Mouse (Mus musculus): Measurements from ENCODE around the gene Dido1. TPM values are rescaled to one million over a fixed set of nuclear protein-coding genes. Genes with fewer than 3 reads are reported as not detected.

Gene Dido1
- polyA plus RNA-seq (2016; fragmentation: Nextera tagmentation; extraction: Ambion mirVana): 32.0 and 33.6 TPM in 2 replicates

DNA sequence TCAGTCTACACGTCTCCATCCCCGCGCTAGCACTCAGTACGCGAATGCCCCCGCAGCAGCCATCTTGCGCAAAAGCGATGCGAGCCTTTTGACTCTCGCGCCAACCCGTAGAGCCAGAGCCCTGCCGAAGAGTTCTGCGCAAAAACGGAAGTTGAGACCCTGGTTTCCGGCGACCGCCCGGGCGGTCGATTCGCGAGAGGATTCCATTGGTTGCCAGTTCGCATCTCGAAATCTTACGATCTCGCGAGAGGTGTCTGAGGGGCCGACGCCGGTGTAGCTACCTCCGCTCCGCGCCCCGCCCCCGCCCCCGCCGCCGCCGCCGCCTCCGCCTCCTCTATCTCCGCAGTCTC is at the start of gene Dido1, which contains the start of gene Gid8:
Gene Dido1 (minus strand): TSS at position 77 of the 350 bp plus-strand sequence.
Gene Gid8 (plus strand): TSS at position 195 of the 350 bp plus-strand sequence.
- Histone ChIP-seq H3K36me3 (peaks cover 13% of the 10 kb centered on the region), H3K9me3 (no peaks in the 10 kb centered on the region), H3K4me2 (replicated peaks) (peak within 1 kb of the TSS; percentile 75), H3K27ac (peak within 1 kb of the TSS; percentile 66), H3K4me1 (peaks cover 18% of the 10 kb centered on the region), H3K27me3 (replicated peaks) (no peaks in the 10 kb centered on the region), H3K9ac (peak within 1 kb of the TSS; percentile 100), H3K4me3 (peak within 1 kb of the TSS; percentile 100)
- under 1% methylated on average over 40 of the region's 43 CpGs for WGBS
- ATAC-seq (ENCODE audit: low FRiP score, low read depth): peak; percentile 95

DNA sequence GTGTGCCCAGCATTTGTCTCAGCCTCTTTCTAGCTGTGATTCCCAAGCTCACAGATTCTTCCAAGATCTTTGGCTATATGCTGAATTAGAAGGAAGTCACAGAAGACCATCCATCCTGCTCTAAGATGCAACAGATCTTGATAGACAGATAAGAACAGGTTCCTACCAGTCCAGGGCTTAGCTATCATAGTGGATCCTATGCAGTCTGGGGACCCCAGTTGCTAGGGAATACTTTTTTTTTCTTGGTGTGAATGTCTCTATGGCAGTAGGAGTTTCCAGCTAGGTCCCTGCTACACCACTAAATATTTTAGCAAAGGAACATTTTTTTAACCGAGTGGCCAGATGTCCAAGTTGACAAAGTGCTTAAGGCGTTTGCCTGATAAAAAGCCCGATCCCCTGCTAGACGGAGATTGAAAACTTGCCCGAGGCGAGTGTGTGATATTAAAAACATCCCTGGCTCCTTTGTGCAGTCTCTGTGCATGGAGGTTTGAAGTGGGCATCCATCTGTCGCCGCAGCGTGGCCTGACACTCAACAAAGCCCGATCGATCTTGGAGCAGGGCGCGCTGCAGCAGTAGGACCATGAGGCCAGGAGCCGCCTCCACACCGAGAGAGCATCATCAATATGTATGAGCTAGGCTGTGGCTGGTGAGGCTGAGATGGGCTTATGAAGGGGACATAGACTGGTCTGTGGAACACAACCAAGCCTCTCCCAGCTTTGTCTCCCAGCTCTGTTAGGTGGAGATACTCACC is 48.9 kb upstream of the Dido1 start:
- WGBS: 37% methylated on average over 15 of the region's 15 CpGs
- H3K9me3 ChIP-seq: no peaks in the 10 kb centered on the region
- no peak overlapping the region for H3K9ac ChIP-seq
- no peaks in the 10 kb centered on the region for H3K36me3 ChIP-seq
- H3K4me1 ChIP-seq: peaks cover 14% of the 10 kb centered on the region; the same call in 1 of the 2 replicates
- ATAC-seq (ENCODE audit: low FRiP score, low read depth): peak; percentile 52
- H3K27ac ChIP-seq: peak overlapping the region; percentile 27; the same call in 1 of the 2 replicates
- H3K27me3 ChIP-seq (replicated peaks): 0 out of 2 replicates have a peak, but pooled peaks cover 3% of the 10 kb centered on the region
- no peak overlapping the region for H3K4me3 ChIP-seq
- no peak overlapping the region for H3K4me2 ChIP-seq (replicated peaks)

DNA sequence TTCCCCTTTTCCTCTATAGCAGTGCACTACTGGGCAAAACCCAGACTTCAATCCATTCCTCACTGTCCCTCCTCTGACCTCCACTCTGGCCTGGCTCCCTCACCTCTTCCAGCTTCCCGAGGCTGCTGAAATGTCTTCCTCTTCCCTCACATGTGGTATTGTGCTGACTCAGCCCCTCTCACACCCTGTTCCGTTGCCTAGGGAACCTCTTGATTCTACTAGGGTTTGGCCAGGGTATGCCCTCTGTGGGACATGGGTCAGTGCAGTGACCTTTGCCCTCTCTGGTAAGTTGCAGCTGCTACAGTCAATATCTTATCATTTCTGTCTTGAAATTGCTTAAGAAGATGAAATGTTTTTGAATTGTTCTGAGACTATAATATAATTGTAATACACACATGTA is 47.0 kb upstream of the Dido1 start:
- Histone ChIP-seq H3K4me1 (peaks cover 14% of the 10 kb centered on the region; the same call in 1 of the 2 replicates), H3K27ac (no peak overlapping the region), H3K9ac (no peak overlapping the region), H3K36me3 (no peaks in the 10 kb centered on the region), H3K9me3 (no peaks in the 10 kb centered on the region), H3K4me3 (no peak overlapping the region), H3K27me3 (replicated peaks) (0 out of 2 replicates have a peak, but pooled peaks cover 8% of the 10 kb centered on the region), H3K4me2 (replicated peaks) (no peak overlapping the region)
- ATAC-seq (ENCODE audit: low FRiP score, low read depth): no peak
- 16% methylated on average over 2 of the region's 2 CpGs for WGBS

DNA sequence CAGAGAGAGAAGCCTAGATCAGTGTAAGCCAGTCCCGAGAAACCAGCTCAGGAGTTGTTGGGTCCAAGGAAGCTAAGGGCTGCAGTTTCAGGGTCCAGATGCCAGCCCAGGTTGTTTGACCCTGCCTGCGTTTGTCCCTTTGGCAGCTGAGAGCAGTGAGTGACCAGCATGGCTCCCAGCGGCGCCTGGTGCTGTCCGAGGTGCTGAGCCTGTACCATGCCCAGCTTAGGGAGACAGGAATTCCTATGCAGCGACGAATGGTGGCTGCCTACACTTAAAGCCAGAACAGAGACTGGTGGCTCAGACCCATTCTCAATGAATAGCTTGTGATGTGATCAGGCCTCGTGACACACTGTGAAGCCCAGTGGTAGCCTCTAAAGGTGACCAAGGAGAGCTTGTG is 46.1 kb upstream of the Dido1 start:
- Histone ChIP-seq H3K4me2 (replicated peaks) (no peak overlapping the region), H3K4me3 (no peak overlapping the region), H3K4me1 (peaks cover 14% of the 10 kb centered on the region; the same call in 1 of the 2 replicates), H3K27me3 (replicated peaks) (0 out of 2 replicates have a peak, but pooled peaks cover 6% of the 10 kb centered on the region), H3K9me3 (no peaks in the 10 kb centered on the region), H3K9ac (no peak overlapping the region), H3K36me3 (no peaks in the 10 kb centered on the region), H3K27ac (no peak overlapping the region)
- WGBS: 2% methylated on average over 8 of the region's 8 CpGs
- ATAC-seq (ENCODE audit: low FRiP score, low read depth): no peak

DNA sequence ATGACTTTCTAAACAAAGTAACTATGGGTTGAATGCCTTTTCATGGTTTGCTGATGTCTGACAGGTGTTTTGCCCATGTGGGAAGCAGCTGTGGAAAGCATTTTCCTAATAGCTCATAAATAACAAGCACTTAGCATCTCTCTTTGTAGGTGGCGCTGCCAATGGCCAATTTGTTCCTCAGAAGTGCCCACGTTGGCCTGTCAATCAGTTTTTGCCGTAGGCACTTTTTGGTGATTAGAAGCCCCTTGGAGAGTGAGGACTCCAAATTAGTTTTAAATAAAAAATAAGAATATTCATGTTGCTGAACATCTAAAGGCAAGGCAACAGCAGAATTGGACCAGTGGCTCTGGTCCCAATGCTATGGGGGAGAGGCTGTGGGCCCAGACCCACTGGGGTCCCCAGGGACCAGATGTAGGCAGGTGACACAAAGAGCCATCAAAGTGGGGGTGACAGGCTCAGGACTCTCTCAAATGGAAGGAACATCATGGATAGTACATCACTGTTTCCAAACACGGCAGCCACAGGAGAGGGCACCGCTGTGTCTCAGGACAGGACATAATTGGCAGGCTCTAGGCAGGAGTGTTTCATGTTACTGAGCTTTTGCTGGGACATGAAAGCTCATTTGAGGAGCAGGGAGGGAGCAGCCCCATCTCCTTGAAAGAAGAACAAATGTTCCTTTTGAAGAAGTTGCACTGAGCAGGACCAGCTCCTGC is 45.3 kb upstream of the Dido1 start:
- Histone ChIP-seq H3K36me3 (no peaks in the 10 kb centered on the region), H3K4me3 (no peak overlapping the region), H3K27me3 (replicated peaks) (0 out of 2 replicates have a peak, but pooled peaks cover 6% of the 10 kb centered on the region), H3K4me2 (replicated peaks) (no peak overlapping the region), H3K4me1 (peaks cover 14% of the 10 kb centered on the region; the same call in 1 of the 2 replicates), H3K9ac (no peak overlapping the region), H3K27ac (no peak overlapping the region), H3K9me3 (no peaks in the 10 kb centered on the region)
- WGBS: 55% methylated on average over 5 of the region's 5 CpGs
- ATAC-seq (ENCODE audit: low FRiP score, low read depth): no peak

DNA sequence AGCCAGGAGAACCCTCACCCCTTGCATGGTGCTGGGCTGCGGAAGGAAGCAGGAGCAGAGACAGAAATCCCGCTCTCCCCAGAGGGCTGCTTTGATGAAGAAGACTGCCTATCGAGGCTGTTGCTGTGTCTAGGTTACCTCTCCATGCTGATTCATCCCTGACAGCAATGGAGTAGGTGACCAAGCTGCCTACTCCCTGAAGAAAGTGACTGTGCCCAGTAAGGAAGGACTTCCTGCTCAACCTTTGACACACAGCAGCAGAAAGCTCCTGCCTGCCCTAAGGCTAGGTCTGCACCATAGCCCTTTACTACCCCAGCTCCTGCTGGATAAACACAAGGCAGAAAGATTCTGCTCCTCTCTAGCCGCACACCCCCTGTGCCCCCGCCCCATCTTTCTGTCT is 39.1 kb upstream of the Dido1 start:
- H3K27ac ChIP-seq: no peak overlapping the region
- ATAC-seq (ENCODE audit: low FRiP score, low read depth): no peak

DNA sequence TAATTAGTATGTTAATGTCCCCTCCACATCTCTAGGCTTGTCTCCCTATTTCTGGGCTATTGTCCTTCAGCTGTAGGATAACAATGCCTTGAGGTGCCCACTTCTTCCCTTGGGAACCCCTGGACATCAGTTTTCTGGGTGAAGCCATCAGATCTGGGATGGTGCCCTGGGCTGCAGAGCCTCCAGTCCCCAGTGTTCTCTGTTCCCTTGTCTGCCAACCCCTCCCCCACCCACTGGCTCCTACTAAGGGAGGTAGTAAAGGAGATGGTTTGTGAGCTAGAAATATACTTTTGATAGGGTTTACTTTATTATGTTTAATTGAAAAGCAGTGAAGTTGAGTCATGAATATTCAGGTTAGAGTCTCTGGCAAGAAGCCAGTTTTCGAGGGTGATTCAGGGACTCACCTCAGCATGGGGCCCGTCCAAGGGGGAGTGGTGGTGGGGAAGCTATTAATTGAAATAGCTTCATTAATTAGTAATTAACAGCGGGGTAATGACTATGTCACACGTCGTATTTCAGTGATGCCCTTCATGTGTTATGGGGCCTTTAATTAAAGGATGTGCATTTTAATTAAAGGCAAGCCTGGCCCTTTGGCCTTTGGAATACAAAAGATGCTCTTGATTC is 36.9 kb upstream of the Dido1 start:
- Histone ChIP-seq H3K36me3 (no peaks in the 10 kb centered on the region), H3K9ac (no peak overlapping the region), H3K4me2 (replicated peaks) (no peak overlapping the region), H3K27ac (no peak overlapping the region), H3K4me3 (no peak overlapping the region), H3K27me3 (replicated peaks) (0 out of 2 replicates have a peak, but pooled peaks cover 8% of the 10 kb centered on the region), H3K9me3 (no peaks in the 10 kb centered on the region), H3K4me1 (peaks cover 16% of the 10 kb centered on the region; the same call in 1 of the 2 replicates)
- 20% methylated on average over 5 of the region's 5 CpGs for WGBS
- peak; percentile 48; the same call in 1 of the 2 replicates for ATAC-seq (ENCODE audit: low FRiP score, low read depth)

More for the DNA sequence above, 39.1 kb upstream of the Dido1 start:
- Histone ChIP-seq H3K9ac (no peak overlapping the region), H3K36me3 (no peaks in the 10 kb centered on the region), H3K27me3 (replicated peaks) (0 out of 2 replicates have a peak, but pooled peaks cover 14% of the 10 kb centered on the region), H3K4me3 (no peak overlapping the region), H3K4me1 (peaks cover 16% of the 10 kb centered on the region; the same call in 1 of the 2 replicates), H3K9me3 (no peaks in the 10 kb centered on the region), H3K4me2 (replicated peaks) (no peak overlapping the region)
- 65% methylated on average over 5 of the region's 5 CpGs for WGBS

DNA sequence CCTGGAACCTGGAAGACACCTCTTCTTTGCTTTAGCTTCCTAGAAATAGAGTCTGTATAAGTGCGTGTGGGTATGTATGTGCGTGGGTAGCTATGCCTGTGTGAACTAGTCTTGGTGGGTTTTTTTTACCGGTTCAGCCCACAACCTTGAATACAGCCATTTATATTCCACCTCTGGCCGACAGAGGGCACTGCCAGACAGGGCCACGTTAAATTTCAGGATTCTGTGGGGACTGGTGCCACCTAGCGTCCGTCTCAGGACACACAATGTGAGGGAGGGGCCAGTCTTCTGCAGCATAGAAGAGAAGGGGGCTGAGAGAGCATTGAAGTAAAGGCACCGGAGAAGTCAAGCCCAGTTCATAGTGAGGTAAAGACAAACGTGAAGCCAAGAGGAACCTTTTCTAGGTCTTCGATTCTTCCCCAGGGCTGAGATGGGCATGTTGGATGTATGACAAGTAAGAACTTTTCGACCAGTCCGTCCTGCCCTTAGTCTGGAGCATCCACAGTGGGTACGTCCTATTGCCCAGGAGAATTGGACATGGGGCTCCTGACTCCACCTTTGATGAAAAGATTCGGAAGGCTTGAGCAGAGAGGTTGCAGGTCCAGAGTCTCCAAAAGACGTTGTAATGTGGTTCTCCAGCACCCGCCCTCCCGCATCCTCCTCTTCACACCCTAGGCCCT is 35.6 kb upstream of the Dido1 start:
- peak; percentile 43; the same call in 1 of the 2 replicates for ATAC-seq (ENCODE audit: low FRiP score, low read depth)
- Histone ChIP-seq H3K4me2 (replicated peaks) (no peak overlapping the region), H3K9ac (no peak overlapping the region), H3K27me3 (replicated peaks) (0 out of 2 replicates have a peak, but pooled peaks cover 8% of the 10 kb centered on the region), H3K36me3 (no peaks in the 10 kb centered on the region), H3K4me1 (peaks cover 16% of the 10 kb centered on the region; the same call in 1 of the 2 replicates), H3K4me3 (no peak overlapping the region), H3K27ac (no peak overlapping the region), H3K9me3 (no peaks in the 10 kb centered on the region)
- 37% methylated on average over 17 of the region's 17 CpGs for WGBS

DNA sequence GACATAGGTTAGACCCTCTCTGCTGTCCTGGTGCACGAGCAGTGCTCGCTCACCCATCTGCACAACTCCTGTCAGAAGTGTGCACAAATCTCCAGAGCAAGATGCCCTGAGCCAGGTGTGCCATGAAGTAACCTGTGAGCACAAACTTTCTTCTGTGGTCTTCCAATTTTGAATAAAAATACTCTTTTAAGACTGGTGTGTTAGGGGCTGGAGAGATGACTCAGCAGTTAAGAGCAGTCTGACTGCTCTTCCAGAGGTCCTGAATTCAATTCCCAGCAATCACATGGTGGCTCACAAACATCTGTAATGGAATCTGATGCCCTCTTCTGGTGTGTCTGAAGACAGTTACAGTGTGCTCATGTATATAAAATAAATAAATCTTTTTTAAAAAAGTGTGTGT is 33.5 kb upstream of the Dido1 start:
- Histone ChIP-seq H3K27me3 (replicated peaks) (0 out of 2 replicates have a peak, but pooled peaks cover 8% of the 10 kb centered on the region), H3K9ac (no peak overlapping the region), H3K9me3 (no peaks in the 10 kb centered on the region), H3K36me3 (no peaks in the 10 kb centered on the region), H3K4me3 (no peak overlapping the region), H3K4me1 (peaks cover 16% of the 10 kb centered on the region; the same call in 1 of the 2 replicates), H3K27ac (no peak overlapping the region), H3K4me2 (replicated peaks) (no peak overlapping the region)
- 95% methylated on average over 2 of the region's 2 CpGs for WGBS
- no peak for ATAC-seq (ENCODE audit: low FRiP score, low read depth)

DNA sequence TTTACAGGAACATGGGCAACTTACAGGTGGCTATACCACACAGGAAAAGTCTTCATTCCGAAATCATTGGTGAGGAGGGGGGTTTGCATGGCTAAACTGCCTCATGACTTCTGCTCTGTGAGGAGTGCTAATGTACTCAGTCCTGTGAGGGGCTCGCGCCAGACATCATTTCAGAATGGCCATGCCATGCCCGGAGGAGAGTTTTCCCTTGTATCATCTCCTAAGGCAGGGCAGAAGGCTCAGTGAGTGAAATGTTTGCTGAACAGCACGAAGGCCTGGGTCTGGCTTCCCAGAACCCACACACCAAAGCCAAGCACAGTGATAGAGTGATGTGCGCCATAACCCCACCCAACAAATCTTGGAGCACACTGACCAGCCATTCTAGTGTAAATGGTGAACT is 33.0 kb upstream of the Dido1 start:
- H3K4me1 ChIP-seq: peaks cover 16% of the 10 kb centered on the region; the same call in 1 of the 2 replicates
- H3K9me3 ChIP-seq: no peaks in the 10 kb centered on the region
- no peak overlapping the region for H3K4me3 ChIP-seq
- WGBS: 83% methylated on average over 6 of the region's 6 CpGs
- H3K27ac ChIP-seq: no peak overlapping the region
- no peak overlapping the region for H3K9ac ChIP-seq
- no peak overlapping the region for H3K4me2 ChIP-seq (replicated peaks)
- no peaks in the 10 kb centered on the region for H3K36me3 ChIP-seq
- no peak for ATAC-seq (ENCODE audit: low FRiP score, low read depth)
- H3K27me3 ChIP-seq (replicated peaks): 0 out of 2 replicates have a peak, but pooled peaks cover 8% of the 10 kb centered on the region

DNA sequence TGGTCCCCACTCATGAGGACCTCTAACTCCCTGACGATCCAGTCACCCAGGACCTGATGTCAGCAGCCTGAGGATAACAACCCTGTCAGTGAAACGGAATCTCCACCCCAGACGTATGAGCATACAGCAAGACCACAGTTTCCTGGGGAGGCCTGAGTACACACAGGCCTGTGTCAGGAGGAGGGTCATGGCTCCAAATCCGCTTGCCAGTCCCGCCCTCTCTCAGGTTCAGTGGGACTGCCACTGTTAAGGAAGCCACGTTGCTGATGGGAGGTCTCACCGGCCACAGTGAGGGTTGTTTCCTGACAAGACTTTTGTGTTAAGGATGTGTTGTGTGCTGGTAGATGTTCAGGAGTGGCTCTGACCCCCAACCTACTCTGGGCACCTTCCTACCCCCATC is 31.6 kb upstream of the Dido1 start:
- H3K4me1 ChIP-seq: peaks cover 6% of the 10 kb centered on the region; the same call in 1 of the 2 replicates
- no peak overlapping the region for H3K9ac ChIP-seq
- H3K27me3 ChIP-seq (replicated peaks): 0 out of 2 replicates have a peak, but pooled peaks cover 7% of the 10 kb centered on the region
- WGBS: 82% methylated on average over 7 of the region's 7 CpGs
- no peaks in the 10 kb centered on the region for H3K9me3 ChIP-seq
- H3K36me3 ChIP-seq: no peaks in the 10 kb centered on the region
- ATAC-seq (ENCODE audit: low FRiP score, low read depth): no peak
- no peak overlapping the region for H3K27ac ChIP-seq
- H3K4me2 ChIP-seq (replicated peaks): no peak overlapping the region
- no peak overlapping the region for H3K4me3 ChIP-seq
